Mouse (Mus musculus) inflammation-experienced regulatory T-cells, adult 16 weeks (primary cell): Measurements from ENCODE around the gene Gm6217. TPM values are rescaled to one million over a fixed set of nuclear protein-coding genes. Genes with fewer than 3 reads are reported as not detected.

Experiments used
- polyA plus RNA-seq: library from polyadenylated mRNA; unstranded; fragments of 100-300 nt; shearing (Covaris generic); gene quantifications from one replicate; pipeline ENCODE4 v1.2.1, GENCODE M21; 2017

The Gm6217 gene
- polyA plus RNA-seq, result not detected

DNA sequence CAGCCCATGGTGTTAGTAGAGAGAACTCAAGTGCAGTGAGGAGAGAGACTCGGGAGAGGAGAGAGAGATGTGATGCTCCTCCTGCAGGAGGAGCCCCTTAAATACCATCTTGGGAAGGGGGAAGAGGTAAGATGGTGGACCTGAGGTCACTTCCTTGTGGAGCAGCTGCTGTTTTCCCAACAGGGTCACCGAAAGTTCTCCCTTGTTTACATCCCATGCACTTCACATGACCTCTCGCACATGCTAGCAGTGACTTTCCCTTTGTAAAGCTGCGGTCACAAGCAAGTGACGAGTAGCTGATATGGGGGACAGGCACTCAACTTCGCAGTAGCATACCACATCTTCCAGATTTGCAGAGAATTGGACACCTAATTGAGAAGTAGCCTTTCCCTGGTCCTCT is at the start of gene Gm6217:
Gene Gm6217 (minus strand): TSS at position 74 of the 400 bp plus-strand sequence.

DNA sequence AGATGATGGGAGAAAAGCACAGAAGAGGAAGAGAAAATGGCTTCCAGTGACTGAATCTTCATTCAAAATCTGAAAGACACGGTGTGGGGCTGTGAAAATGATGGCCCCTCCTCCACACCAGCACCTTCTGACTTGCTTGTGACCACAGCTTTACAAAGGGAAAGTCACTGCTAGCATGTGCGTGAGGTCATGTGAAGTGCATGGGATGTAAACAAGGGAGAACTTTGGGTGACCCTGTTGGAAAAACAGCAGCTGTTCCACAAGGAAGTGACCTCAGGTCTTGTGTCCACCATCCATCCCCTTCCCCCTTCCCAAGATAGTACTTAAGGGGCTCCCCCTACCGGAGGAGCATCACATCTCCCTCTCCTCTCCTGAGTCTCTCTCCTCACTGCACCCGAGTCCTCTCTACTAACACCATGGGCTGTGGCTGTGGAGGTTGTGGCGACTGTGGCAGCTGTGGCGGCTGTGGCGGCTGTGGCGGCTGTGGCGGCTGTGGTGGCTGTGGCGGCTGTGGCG is 28.7 kb upstream of the Gm6217 start, which contains the start of gene Gm47955:
Gene Gm47955 (plus strand): TSS at position 417 of the 516 bp plus-strand sequence.

DNA sequence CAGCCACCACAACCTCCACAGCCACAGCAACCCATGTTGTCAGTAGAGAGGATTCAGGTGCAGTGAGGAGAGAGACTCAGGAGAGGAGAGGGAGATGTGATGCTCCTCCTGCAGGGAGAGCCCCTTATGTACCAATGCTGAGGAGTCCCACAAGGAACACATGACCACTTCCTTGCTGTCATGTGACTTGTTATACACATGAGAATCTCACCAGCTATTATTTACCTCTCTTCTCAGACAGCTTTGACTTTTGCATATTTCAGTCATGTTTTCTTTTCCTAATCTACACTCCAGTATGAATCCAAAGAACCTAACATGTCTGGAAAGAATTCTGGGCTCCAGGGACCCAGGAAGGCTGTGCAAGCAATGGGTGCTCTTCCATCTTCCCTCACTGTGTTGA is 24.7 kb upstream of the Gm6217 start, which contains the start of gene Gm7544:
Gene Gm7544 (minus strand): TSS at position 101 of the 400 bp plus-strand sequence.

DNA sequence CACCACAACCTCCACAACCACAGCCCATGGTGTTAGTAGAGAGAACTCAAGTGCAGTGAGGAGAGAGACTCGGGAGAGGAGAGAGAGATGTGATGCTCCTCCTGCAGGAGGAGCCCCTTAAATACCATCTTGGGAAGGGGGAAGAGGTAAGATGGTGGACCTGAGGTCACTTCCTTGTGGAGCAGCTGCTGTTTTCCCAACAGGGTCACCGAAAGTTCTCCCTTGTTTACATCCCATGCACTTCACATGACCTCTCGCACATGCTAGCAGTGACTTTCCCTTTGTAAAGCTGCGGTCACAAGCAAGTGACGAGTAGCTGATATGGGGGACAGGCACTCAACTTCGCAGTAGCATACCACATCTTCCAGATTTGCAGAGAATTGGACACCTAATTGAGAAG is 12.1 kb upstream of the Gm6217 start, which contains the start of gene A030003K21Rik:
Gene A030003K21Rik (minus strand): TSS at position 94 of the 400 bp plus-strand sequence.

DNA sequence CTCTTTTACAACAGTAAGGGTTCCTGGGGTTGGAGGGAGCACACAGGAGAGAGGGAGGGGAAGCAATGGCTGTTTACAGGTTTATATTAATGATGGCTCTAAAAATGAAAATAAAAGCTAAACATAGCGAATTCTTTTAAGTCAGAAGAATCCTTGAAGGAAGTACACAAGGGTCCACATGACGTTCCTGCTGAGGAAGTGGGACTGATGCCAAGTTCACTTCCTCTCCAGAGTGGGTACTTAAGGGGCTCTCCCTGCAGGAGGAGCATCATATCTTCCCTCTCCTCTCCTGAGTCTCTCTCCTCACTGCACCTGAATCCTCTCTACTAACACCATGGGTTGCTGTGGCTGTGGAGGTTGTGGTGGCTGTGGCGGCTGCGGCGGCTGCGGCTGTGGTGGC is 6.5 kb downstream of the Gm6217 start, which contains the start of gene A030014E15Rik:
Gene A030014E15Rik (plus strand): TSS at position 268 of the 400 bp plus-strand sequence.

DNA sequence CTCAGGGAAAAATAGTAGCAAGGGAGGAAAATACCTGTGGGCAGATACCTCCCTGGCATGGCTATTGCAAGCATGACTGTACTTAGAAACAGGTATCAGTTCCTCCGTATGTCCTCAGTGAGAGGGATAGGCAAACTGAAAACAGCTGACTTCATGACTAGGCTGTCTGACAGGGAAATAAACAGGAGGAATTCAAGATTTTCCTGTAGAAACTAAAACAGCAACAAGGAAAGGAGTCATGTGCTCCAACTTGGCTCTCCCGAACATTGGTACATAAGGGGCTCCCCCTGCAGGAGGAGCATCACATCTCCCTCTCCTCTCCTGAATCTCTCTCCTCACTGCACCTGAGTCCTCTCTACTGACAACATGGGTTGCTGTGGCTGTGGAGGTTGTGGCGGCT is 18.2 kb downstream of the Gm6217 start, which contains the start of gene A030005L19Rik:
Gene A030005L19Rik (plus strand): TSS at position 301 of the 400 bp plus-strand sequence.

Other genes with a start within 250 kb of the Gm6217 start
- gene Mff, start 206.5 kb downstream of the Gm6217 start, polyA plus RNA-seq, result 120 TPM
- 0.32 TPM for gene Tm4sf20, start 162.9 kb downstream of the Gm6217 start, polyA plus RNA-seq
- gene Gm47791, start 160.2 kb downstream of the Gm6217 start, polyA plus RNA-seq, result not detected
- gene Agfg1, start 91.9 kb downstream of the Gm6217 start, polyA plus RNA-seq, result 26.3 TPM
- gene A030005L19Rik, start 18.1 kb downstream of the Gm6217 start, polyA plus RNA-seq, result 0.37 TPM
- not detected for gene A030014E15Rik, start 6.5 kb downstream of the Gm6217 start, polyA plus RNA-seq
- gene A030003K21Rik, start 12.0 kb upstream of the Gm6217 start, polyA plus RNA-seq, result not detected
- not detected for gene Gm7544, start 24.6 kb upstream of the Gm6217 start, polyA plus RNA-seq
- not detected for gene Gm47955, start 28.9 kb upstream of the Gm6217 start, polyA plus RNA-seq
- not detected for gene Gm47959, start 69.1 kb upstream of the Gm6217 start, polyA plus RNA-seq
- gene Slc19a3, start 107.0 kb upstream of the Gm6217 start, polyA plus RNA-seq, result not detected
- not detected for gene Krtap28-10, start 111.1 kb upstream of the Gm6217 start, polyA plus RNA-seq
- not detected for gene Gm47969, start 113.5 kb upstream of the Gm6217 start, polyA plus RNA-seq
- not detected for gene A030005K14Rik, start 128.0 kb upstream of the Gm6217 start, polyA plus RNA-seq
- not detected for gene Krtap28-13, start 129.5 kb upstream of the Gm6217 start, polyA plus RNA-seq
- gene Ccl20, start 185.4 kb upstream of the Gm6217 start, polyA plus RNA-seq, result 1.3 TPM
- gene Daw1, start 228.4 kb upstream of the Gm6217 start, polyA plus RNA-seq, result 0.17 TPM